Mouse (Mus musculus): ENCODE measurements around the gene Lsg1.

DNA sequence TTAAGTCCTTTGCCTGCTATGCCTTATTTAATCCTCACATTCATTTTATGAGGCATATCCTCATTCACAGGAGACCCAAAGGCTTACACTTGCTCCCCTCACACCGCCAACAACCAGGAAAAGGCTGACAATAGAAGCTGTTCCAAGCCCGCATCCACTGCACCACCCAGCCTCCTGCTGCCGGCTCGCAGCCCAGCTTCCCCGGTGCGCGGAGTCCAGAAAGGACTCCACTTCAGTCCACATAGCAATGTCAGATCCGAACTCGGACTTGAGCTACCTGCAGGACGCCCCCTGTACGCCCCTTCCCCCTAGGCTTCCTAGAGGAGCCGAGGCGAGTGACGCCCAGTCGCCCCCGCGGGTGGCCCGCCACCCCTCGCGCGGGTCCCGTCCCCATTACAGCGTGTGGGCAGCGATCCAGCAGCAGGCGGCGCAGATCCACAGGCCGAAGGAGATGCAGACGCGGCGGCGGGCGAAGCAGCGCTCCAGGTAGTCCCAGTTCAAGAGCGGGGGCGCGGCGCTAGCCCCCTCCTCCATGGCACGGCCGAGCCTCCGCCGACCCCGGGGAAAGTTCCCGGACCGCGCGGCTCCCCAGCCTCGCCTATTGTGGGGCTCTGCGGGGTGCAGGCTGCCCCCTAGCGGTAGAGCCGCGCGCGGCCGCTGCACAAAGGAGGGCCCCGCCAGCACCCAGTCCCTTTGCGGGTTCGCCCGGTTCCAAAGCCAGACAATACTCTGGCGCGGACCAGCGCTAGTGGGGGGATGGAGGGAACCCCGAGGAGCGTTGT, 37.2 kb downstream of the Lsg1 start:
- TF ChIP-seq POLR2A (IDR thresholded peaks at IDR 0.05; ENCODE audit: low read depth, low read length) (no peak), CTCF (conservative IDR thresholded peaks at IDR 0.05; ENCODE audit: insufficient read depth, insufficient read length, low read depth, low read length) (peak; percentile 57)

Data from kidney, adult 2 months (tissue).